17 mouse cellular contexts compared by ENCODE assay signal in genomic region chr4:65838781-65839180, GRCm38 (mm10).
DNase-seq lines count a peak whose midpoint lies in the region; ATAC-seq and TF ChIP-seq lines count a peak whose summit lies in the region.
"Had no signal": no experiment of that assay in that cellular context is flagged by ENCODE, and none has a peak within 500 bp of the region (broad histone marks: within the 10 kb centered on the region; RNA-seq: fewer than 3 reads in every experiment).

No protein-coding gene starts in this region.

- H3K36me3 ChIP-seq in forebrain, embryonic 11.5 days (ENCODE audit: control insufficient read depth, insufficient read depth, low read length) = no peaks in the 10 kb centered on the region
- H3K36me3 ChIP-seq in forebrain, postnatal 0 days (ENCODE audit: insufficient read depth) = no peaks in the 10 kb centered on the region
- H3K36me3 ChIP-seq in neural tube, embryonic 13.5 days = no peaks in the 10 kb centered on the region
- H3K36me3 ChIP-seq: heart, embryonic 10.5 days had no signal

- H3K4me1 ChIP-seq in forebrain, embryonic 11.5 days (replicated peaks; ENCODE audit: control insufficient read depth, insufficient read depth, low read length) = peaks cover 6% of the 10 kb centered on the region
- H3K4me1 ChIP-seq in forebrain, postnatal 0 days (ENCODE audit: insufficient read depth) = no peaks in the 10 kb centered on the region
- H3K4me1 ChIP-seq in neural tube, embryonic 13.5 days (replicated peaks) = peaks cover 21% of the 10 kb centered on the region
- H3K4me1 ChIP-seq: heart, embryonic 10.5 days; megakaryocyte, embryonic 14.5 days had no signal

- H3K4me3 ChIP-seq in layer of hippocampus, adult 2 months = no peak overlapping the region
- no peak overlapping the region for H3K4me3 ChIP-seq in forebrain, embryonic 11.5 days (ENCODE audit: low read depth, low read length)
- H3K4me3 ChIP-seq in forebrain, postnatal 0 days (ENCODE audit: low read depth, low read length) = no peak overlapping the region
- no peak overlapping the region for H3K4me3 ChIP-seq in neural tube, embryonic 13.5 days
- H3K4me3 ChIP-seq: heart, embryonic 10.5 days; megakaryocyte, embryonic 14.5 days; myocyte had no signal

- H3K4me2 ChIP-seq in forebrain, embryonic 11.5 days (ENCODE audit: low read depth, low read length, severe bottlenecking) = no peak overlapping the region
- no peak overlapping the region for H3K4me2 ChIP-seq in forebrain, postnatal 0 days (ENCODE audit: low read depth)
- no peak overlapping the region for H3K4me2 ChIP-seq in neural tube, embryonic 13.5 days

- H3K27ac ChIP-seq in layer of hippocampus, adult 2 months = peak overlapping the region; percentile 18; the same call in 1 of the 2 replicates
- H3K27ac ChIP-seq in forebrain, embryonic 11.5 days (ENCODE audit: low read depth, low read length) = no peak overlapping the region
- no peak overlapping the region for H3K27ac ChIP-seq in forebrain, postnatal 0 days (ENCODE audit: low read depth, low read length)
- H3K27ac ChIP-seq in neural tube, embryonic 13.5 days (replicated peaks) = peak overlapping the region; percentile 4; the same call in 1 of the 2 replicates
- H3K27ac ChIP-seq: heart, embryonic 10.5 days had no signal

- WGBS in forebrain, embryonic 11.5 days = 73% methylated on average over 4 of the region's 4 CpGs
- 42% methylated on average over 4 of the region's 4 CpGs for WGBS in forebrain, postnatal 0 days
- WGBS in neural tube, embryonic 13.5 days = 42% methylated on average over 4 of the region's 4 CpGs

- H3K9me3 ChIP-seq in forebrain, embryonic 11.5 days (ENCODE audit: control insufficient read depth, low read length) = no peaks in the 10 kb centered on the region
- H3K9me3 ChIP-seq in forebrain, postnatal 0 days (ENCODE audit: low read length) = no peaks in the 10 kb centered on the region
- H3K9me3 ChIP-seq in neural tube, embryonic 13.5 days = no peaks in the 10 kb centered on the region
- H3K9me3 ChIP-seq: heart, embryonic 10.5 days had no signal

- peak; percentile 20; the same call in 1 of the 2 replicates for ATAC-seq in forebrain, embryonic 11.5 days (replicated peaks; ENCODE audit: low FRiP score)
- ATAC-seq in forebrain, postnatal 0 days = peak; percentile 61
- ATAC-seq in neural tube, embryonic 13.5 days (ENCODE audit: low read depth) = peak; percentile 54; the same call in 1 of the 2 replicates
- ATAC-seq in activated CD4-positive, CD25-positive, alpha-beta regulatory T cell, adult 4 months = no peak

- no peak overlapping the region for H3K9ac ChIP-seq in forebrain, embryonic 11.5 days (ENCODE audit: low read length)
- no peak overlapping the region for H3K9ac ChIP-seq in forebrain, postnatal 0 days
- H3K9ac ChIP-seq in neural tube, embryonic 13.5 days = no peak overlapping the region

- DNase-seq in layer of hippocampus, adult 2 months (ENCODE audit: low spot score in 2 of 2) = no peak
- no peak for DNase-seq in layer of hippocampus, adult 18-20 months (ENCODE audit: low spot score in 2 of 2)
- DNase-seq in forebrain, embryonic 11.5 days (ENCODE audit: low spot score) = no peak
- peak; percentile 28 for DNase-seq in forebrain, postnatal 0 days
- DNase-seq in heart, adult 9 months (ENCODE audit: low spot score in 2 of 2) = no peak
- DNase-seq in lung, postnatal 36 days = no peak
- DNase-seq: B cell, adult 2 months; gastrocnemius, postnatal 25 days; heart, postnatal 10 days; kidney, adult 11 months; liver; lung, postnatal 10 days had no signal

- TF ChIP-seq CTCF in layer of hippocampus, adult 2 months (conservative IDR thresholded peaks at IDR 0.05) = peak; percentile 35
- TF ChIP-seq CTCF in forebrain, postnatal 0 days (IDR thresholded peaks at IDR 0.05; ENCODE audit: low read depth) = peak; percentile 34

- peaks cover 7% of the 10 kb centered on the region; the same call in 1 of the 2 replicates for H3K27me3 ChIP-seq in forebrain, embryonic 11.5 days (ENCODE audit: control insufficient read depth, insufficient read depth, low read length)
- H3K27me3 ChIP-seq in forebrain, postnatal 0 days (ENCODE audit: insufficient read depth, low read length) = no peaks in the 10 kb centered on the region
- peaks cover 71% of the 10 kb centered on the region for H3K27me3 ChIP-seq in neural tube, embryonic 13.5 days
- H3K27me3 ChIP-seq: megakaryocyte, embryonic 14.5 days had no signal

Comparison
In these comparisons a context has a peak if more than half of its experiments do, and no peak if none do; other contexts are left out.
1. H3K27ac ChIP-seq: peak in layer of hippocampus, adult 2 months (single experiment) and neural tube, embryonic 13.5 days (single experiment); none in forebrain, embryonic 11.5 days (single experiment) and forebrain, postnatal 0 days (single experiment).